Mouse (Mus musculus): ENCODE results near the gene Tub. TPM values are rescaled to one million over a fixed set of nuclear protein-coding genes. Genes with fewer than 3 reads are reported as not detected.

Gene Tub
- polyA plus RNA-seq, 1 experiment from 2014 or later = 1.00 TPM

DNA sequence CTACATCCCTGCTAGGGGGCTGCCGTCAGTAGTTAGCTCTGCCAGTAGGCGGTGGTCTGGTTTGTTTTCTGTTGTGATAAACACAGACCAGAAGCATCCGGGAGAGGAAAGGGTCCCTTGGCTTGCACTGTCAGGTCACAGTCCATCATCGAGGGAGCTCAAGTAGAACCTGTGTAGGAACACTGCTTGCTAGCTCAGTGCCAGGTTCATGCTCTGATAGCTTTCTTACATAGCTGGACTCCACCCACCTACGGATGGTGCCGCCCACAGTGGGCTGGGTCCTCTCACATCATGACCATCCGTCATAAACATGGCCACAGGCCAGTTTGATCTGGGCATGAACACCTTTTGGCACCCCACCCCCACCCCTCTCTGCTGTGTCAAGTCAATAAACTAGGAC, 75.6 kb downstream of the Tub start:
- Histone ChIP-seq H3K4me2 (replicated peaks; ENCODE audit: low read depth, low read length) (no peak overlapping the region), H3K27ac (ENCODE audit: low read length) (no peak overlapping the region), H3K9me3 (ENCODE audit: low read length) (no peaks in the 10 kb centered on the region), H3K4me3 (ENCODE audit: low read length) (no peak overlapping the region), H3K4me1 (ENCODE audit: insufficient read depth, low read length) (no peaks in the 10 kb centered on the region), H3K27me3 (ENCODE audit: insufficient read depth, low read length) (no peaks in the 10 kb centered on the region), H3K36me3 (ENCODE audit: insufficient read depth, low read length) (no peaks in the 10 kb centered on the region), H3K9ac (replicated peaks; ENCODE audit: low read length) (no peak overlapping the region)
- ATAC-seq (ENCODE audit: low FRiP score, low TSS enrichment) = no peak
- 80% methylated on average over 7 of the region's 7 CpGs for WGBS

DNA sequence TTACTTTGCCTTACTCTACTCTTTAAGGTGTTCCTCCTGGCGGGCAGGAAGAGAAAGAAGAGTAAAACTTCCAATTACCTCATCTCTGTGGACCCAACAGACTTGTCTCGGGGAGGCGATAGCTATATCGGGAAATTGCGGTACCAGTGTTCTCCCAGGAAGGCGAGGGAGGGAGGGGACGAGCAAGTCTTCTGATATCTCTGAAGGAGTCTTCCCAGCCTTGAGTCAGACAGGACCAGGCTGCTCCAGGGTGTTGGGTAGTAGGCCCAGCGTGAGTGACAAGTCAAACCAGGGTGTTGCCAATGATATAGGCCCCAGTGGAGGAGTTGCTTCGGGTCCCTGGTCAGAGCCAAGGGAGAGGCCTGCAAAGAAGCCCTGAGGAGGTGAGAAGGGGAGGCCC, 76.8 kb downstream of the Tub start:
- WGBS = 88% methylated on average over 9 of the region's 9 CpGs
- Histone ChIP-seq H3K4me3 (ENCODE audit: low read length) (no peak overlapping the region), H3K4me1 (ENCODE audit: insufficient read depth, low read length) (no peaks in the 10 kb centered on the region), H3K9me3 (ENCODE audit: low read length) (no peaks in the 10 kb centered on the region), H3K36me3 (ENCODE audit: insufficient read depth, low read length) (no peaks in the 10 kb centered on the region), H3K27me3 (ENCODE audit: insufficient read depth, low read length) (no peaks in the 10 kb centered on the region), H3K9ac (replicated peaks; ENCODE audit: low read length) (no peak overlapping the region), H3K27ac (ENCODE audit: low read length) (no peak overlapping the region), H3K4me2 (replicated peaks; ENCODE audit: low read depth, low read length) (no peak overlapping the region)
- ATAC-seq (ENCODE audit: low FRiP score, low TSS enrichment) = no peak

DNA sequence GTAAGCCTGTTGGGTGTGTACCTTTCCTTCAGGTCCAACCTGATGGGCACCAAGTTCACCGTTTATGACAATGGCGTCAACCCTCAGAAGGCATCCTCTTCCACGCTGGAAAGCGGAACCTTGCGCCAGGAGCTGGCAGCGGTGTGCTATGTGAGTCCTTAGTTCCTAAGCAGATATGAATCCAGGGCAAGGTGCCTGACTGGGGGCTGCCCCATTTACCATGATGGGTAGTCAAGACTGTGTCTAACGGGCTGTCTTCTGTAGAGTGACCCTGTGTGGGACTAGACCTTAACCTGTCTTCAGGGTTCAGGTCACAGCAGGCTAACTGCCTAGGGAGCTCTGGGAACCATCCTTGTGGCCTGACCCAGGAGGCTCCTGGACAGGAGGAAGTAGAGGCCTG, 77.6 kb downstream of the Tub start:
- Histone ChIP-seq H3K36me3 (ENCODE audit: insufficient read depth, low read length) (no peaks in the 10 kb centered on the region), H3K4me3 (ENCODE audit: low read length) (no peak overlapping the region), H3K9me3 (ENCODE audit: low read length) (no peaks in the 10 kb centered on the region), H3K9ac (replicated peaks; ENCODE audit: low read length) (no peak overlapping the region), H3K4me2 (replicated peaks; ENCODE audit: low read depth, low read length) (no peak overlapping the region), H3K4me1 (ENCODE audit: insufficient read depth, low read length) (no peaks in the 10 kb centered on the region), H3K27ac (ENCODE audit: low read length) (no peak overlapping the region), H3K27me3 (ENCODE audit: insufficient read depth, low read length) (no peaks in the 10 kb centered on the region)
- 96% methylated on average over 7 of the region's 7 CpGs for WGBS
- peak; percentile 29; the same call in 1 of the 2 replicates for ATAC-seq (ENCODE audit: low FRiP score, low TSS enrichment)

DNA sequence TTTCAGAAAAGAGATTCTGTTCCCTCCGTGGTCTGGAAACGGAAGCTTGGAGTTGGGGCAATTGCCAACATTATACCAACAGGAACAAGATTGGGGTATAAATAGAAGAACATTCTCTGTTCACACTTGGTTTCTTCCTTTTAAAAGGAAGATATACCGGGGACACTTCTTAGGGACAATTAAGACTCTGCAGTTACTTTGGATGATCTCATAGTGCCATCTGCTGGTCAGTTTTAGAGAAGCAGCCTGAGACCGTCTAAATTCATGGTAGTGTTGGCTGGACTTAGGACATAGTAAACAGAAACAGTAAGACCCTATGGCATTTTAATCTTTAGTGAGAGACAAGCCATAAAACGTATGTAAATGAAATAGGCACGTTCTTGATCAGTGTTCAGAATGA, 78.1 kb downstream of the Tub start:
- no peak overlapping the region for H3K4me3 ChIP-seq (ENCODE audit: low read length)
- H3K27me3 ChIP-seq (ENCODE audit: insufficient read depth, low read length) = no peaks in the 10 kb centered on the region
- H3K27ac ChIP-seq (ENCODE audit: low read length) = no peak overlapping the region
- H3K4me1 ChIP-seq (ENCODE audit: insufficient read depth, low read length) = no peaks in the 10 kb centered on the region
- no peak overlapping the region for H3K9ac ChIP-seq (replicated peaks; ENCODE audit: low read length)
- 25% methylated on average over 6 of the region's 6 CpGs for WGBS
- ATAC-seq (ENCODE audit: low FRiP score, low TSS enrichment) = peak; percentile 31; the same call in 1 of the 2 replicates
- no peaks in the 10 kb centered on the region for H3K9me3 ChIP-seq (ENCODE audit: low read length)
- H3K36me3 ChIP-seq (ENCODE audit: insufficient read depth, low read length) = no peaks in the 10 kb centered on the region
- no peak overlapping the region for H3K4me2 ChIP-seq (replicated peaks; ENCODE audit: low read depth, low read length)

DNA sequence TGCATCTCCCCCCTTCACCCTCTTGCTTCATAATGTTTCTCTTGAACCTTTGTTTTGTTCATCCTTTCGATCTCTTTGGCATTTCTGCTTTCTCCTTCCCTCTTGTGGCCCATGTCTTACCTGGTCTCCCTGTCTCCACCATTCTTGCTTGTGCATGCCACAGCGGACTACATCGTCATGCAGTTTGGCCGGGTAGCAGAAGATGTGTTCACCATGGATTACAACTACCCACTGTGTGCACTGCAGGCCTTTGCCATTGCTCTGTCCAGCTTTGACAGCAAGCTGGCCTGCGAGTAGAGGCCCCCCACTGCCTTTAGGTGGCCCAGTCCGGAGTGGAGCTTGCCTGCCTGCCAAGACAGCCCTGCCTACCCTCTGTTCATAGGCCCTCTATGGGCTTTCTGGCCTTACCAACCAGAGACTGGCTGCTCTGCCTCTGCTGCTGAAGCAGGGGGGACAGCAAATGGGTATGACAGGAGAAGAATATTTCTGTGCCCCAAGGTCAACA, 79.9 kb downstream of the Tub start:
- 88% methylated on average over 6 of the region's 6 CpGs for WGBS
- Histone ChIP-seq H3K9me3 (ENCODE audit: low read length) (no peaks in the 10 kb centered on the region), H3K27ac (ENCODE audit: low read length) (no peak overlapping the region), H3K4me3 (ENCODE audit: low read length) (no peak overlapping the region), H3K9ac (replicated peaks; ENCODE audit: low read length) (no peak overlapping the region), H3K4me2 (replicated peaks; ENCODE audit: low read depth, low read length) (no peak overlapping the region), H3K4me1 (ENCODE audit: insufficient read depth, low read length) (no peaks in the 10 kb centered on the region), H3K27me3 (ENCODE audit: insufficient read depth, low read length) (no peaks in the 10 kb centered on the region), H3K36me3 (ENCODE audit: insufficient read depth, low read length) (no peaks in the 10 kb centered on the region)
- ATAC-seq (ENCODE audit: low FRiP score, low TSS enrichment) = no peak

DNA sequence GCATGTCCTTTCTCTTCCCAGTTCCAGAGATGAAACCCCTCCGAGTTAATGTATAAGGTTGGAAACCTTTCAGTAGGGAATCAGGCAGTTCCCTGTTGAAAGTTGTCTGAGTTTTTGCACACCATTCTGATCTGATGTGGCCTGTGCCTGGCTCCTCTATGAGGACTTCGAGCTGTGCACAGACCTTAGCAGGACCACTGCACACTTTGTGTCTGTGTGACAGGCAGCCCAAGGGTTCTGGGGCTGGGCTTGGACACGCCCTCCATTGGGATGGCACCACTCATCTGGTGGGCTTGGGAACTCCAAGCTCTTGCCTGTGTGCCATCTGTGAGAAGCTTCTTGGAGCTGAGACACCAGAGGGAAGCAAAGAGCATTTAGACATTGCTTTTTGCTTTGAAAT, 81.2 kb downstream of the Tub start:
- WGBS = 88% methylated on average over 3 of the region's 3 CpGs
- Histone ChIP-seq H3K4me3 (ENCODE audit: low read length) (no peak overlapping the region), H3K9ac (replicated peaks; ENCODE audit: low read length) (no peak overlapping the region), H3K4me1 (ENCODE audit: insufficient read depth, low read length) (no peaks in the 10 kb centered on the region), H3K4me2 (replicated peaks; ENCODE audit: low read depth, low read length) (no peak overlapping the region), H3K27me3 (ENCODE audit: insufficient read depth, low read length) (no peaks in the 10 kb centered on the region), H3K36me3 (ENCODE audit: insufficient read depth, low read length) (no peaks in the 10 kb centered on the region), H3K9me3 (ENCODE audit: low read length) (no peaks in the 10 kb centered on the region), H3K27ac (ENCODE audit: low read length) (no peak overlapping the region)
- ATAC-seq (ENCODE audit: low FRiP score, low TSS enrichment) = no peak

DNA sequence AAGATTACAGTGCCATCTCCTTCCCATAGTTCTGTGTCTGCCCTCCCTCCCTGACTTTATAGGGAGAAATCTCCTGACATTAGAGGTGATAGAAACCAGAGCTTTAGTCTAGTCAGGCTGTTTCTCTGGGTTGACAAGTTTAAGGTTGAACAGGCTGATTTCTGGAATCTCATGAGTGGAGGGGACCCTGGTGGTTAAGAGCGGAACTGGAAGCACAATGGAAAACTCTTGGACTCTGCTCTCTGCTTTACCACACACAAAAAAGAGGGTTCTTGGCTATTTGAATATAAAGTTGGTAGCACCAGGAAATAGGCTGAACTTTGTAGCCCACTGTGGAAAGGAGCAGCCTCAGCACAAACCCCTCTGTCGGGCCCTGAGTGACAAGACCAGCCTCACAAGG, 81.9 kb downstream of the Tub start:
- Histone ChIP-seq H3K9ac (replicated peaks; ENCODE audit: low read length) (no peak overlapping the region), H3K4me1 (ENCODE audit: insufficient read depth, low read length) (no peaks in the 10 kb centered on the region), H3K27me3 (ENCODE audit: insufficient read depth, low read length) (no peaks in the 10 kb centered on the region), H3K9me3 (ENCODE audit: low read length) (no peaks in the 10 kb centered on the region), H3K36me3 (ENCODE audit: insufficient read depth, low read length) (no peaks in the 10 kb centered on the region), H3K4me2 (replicated peaks; ENCODE audit: low read depth, low read length) (no peak overlapping the region), H3K27ac (ENCODE audit: low read length) (no peak overlapping the region), H3K4me3 (ENCODE audit: low read length) (no peak overlapping the region)
- no peak for ATAC-seq (ENCODE audit: low FRiP score, low TSS enrichment)
- WGBS = 63% methylated on average over 2 of the region's 2 CpGs

DNA sequence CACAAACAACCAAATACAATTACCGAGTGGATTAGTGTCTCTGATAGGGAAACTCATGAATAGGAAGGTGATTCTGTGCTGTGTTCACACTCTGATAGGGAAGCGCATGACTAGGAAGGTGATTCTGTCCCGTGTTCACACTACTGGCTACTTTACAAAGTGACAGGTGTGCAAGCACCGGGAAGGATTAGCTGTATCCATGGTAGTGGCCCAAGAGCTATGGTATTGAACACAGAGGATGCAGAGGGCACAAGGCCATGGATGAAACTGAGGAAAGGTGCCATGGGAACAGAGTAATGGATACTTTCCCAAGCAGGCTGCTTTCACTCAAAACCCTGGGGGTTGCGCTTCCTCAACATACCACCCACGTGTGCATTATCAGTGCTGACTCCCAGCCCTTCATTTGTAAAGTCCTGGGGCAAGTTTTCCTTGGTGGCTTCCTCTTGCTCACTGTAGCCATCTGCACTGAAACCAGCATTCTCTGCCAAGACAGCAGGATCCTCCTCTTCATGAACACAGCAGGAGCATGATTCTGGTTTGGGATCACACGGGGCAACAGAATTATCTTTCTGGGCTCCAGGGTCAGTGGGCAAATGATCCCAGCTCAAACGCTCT, 88.1 kb downstream of the Tub start:
- WGBS = 76% methylated on average over 8 of the region's 8 CpGs
- Histone ChIP-seq H3K36me3 (ENCODE audit: insufficient read depth, low read length) (no peaks in the 10 kb centered on the region), H3K4me2 (replicated peaks; ENCODE audit: low read depth, low read length) (no peak overlapping the region), H3K27ac (ENCODE audit: low read length) (no peak overlapping the region), H3K9me3 (ENCODE audit: low read length) (no peaks in the 10 kb centered on the region), H3K27me3 (ENCODE audit: insufficient read depth, low read length) (no peaks in the 10 kb centered on the region), H3K9ac (replicated peaks; ENCODE audit: low read length) (no peak overlapping the region), H3K4me3 (ENCODE audit: low read length) (no peak overlapping the region), H3K4me1 (ENCODE audit: insufficient read depth, low read length) (no peaks in the 10 kb centered on the region)
- ATAC-seq (ENCODE audit: low FRiP score, low TSS enrichment) = no peak

DNA sequence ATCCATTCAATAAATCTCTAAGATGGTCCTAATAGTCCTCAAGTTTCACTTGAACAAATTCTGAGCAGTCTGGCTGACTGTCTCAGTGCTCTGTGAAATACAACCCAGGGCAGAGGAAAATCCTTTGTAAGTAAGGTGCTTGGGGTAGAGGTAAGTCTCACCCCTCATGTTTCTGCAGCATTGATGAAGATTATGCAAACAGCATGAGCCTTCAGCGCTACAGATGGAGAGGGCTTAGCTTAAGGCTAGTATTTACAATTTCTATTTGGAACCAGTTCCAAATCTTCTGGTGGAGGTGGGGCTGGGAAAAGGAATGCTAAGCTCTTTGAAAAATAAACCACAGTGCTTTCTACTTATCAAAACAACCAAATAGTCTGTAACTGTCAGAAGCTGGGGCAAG, 88.8 kb downstream of the Tub start:
- H3K4me1 ChIP-seq (ENCODE audit: insufficient read depth, low read length) = no peaks in the 10 kb centered on the region
- 50% methylated on average over 1 of the region's 1 CpGs for WGBS
- H3K27me3 ChIP-seq (ENCODE audit: insufficient read depth, low read length) = no peaks in the 10 kb centered on the region
- H3K4me2 ChIP-seq (replicated peaks; ENCODE audit: low read depth, low read length) = no peak overlapping the region
- no peak overlapping the region for H3K4me3 ChIP-seq (ENCODE audit: low read length)
- no peak overlapping the region for H3K27ac ChIP-seq (ENCODE audit: low read length)
- ATAC-seq (ENCODE audit: low FRiP score, low TSS enrichment) = no peak
- no peaks in the 10 kb centered on the region for H3K9me3 ChIP-seq (ENCODE audit: low read length)
- H3K36me3 ChIP-seq (ENCODE audit: insufficient read depth, low read length) = no peaks in the 10 kb centered on the region
- no peak overlapping the region for H3K9ac ChIP-seq (replicated peaks; ENCODE audit: low read length)

DNA sequence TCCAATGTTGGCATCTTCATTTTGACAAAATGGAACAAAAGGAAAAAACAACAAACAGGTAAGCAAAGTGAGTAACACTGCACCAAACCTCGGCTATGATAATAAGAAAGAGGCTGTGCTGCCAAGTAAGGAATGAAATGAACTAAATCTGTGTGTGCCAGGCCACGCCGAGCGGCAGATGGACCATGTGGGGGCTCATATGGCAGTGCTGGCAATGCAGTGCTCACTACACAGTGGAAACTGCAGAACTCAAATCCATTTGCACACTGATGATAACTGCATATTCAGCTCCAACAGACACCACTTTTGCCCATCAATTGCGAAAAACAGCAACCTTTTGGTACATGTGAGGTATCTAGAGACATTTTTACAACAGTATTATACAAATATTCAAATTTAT, 89.3 kb downstream of the Tub start:
- H3K27ac ChIP-seq (ENCODE audit: low read length) = no peak overlapping the region
- no peaks in the 10 kb centered on the region for H3K9me3 ChIP-seq (ENCODE audit: low read length)
- no peak for ATAC-seq (ENCODE audit: low FRiP score, low TSS enrichment)
- no peak overlapping the region for H3K4me2 ChIP-seq (replicated peaks; ENCODE audit: low read depth, low read length)
- no peaks in the 10 kb centered on the region for H3K4me1 ChIP-seq (ENCODE audit: insufficient read depth, low read length)
- H3K27me3 ChIP-seq (ENCODE audit: insufficient read depth, low read length) = no peaks in the 10 kb centered on the region
- H3K9ac ChIP-seq (replicated peaks; ENCODE audit: low read length) = no peak overlapping the region
- 82% methylated on average over 5 of the region's 5 CpGs for WGBS
- no peak overlapping the region for H3K4me3 ChIP-seq (ENCODE audit: low read length)
- no peaks in the 10 kb centered on the region for H3K36me3 ChIP-seq (ENCODE audit: insufficient read depth, low read length)
